Mouse (Mus musculus): ENCODE results near the gene Stk25. TPM values are rescaled to one million over a fixed set of nuclear protein-coding genes. Genes with fewer than 3 reads are reported as not detected.

Gene Stk25
- polyA plus RNA-seq, 1 experiment from 2014 or later: 357 TPM

GRCm38 (mm10) chr1:93685401-93686244, 27.2 kb upstream of the Stk25 start, which contains the start of gene Bok:
Bok (plus strand) TSS chr1:93685660.
- peak within 1 kb of the TSS; percentile 58 for H3K4me3 ChIP-seq (replicated peaks; ENCODE audit: low read depth, low read length)
- H3K4me2 ChIP-seq (ENCODE audit: low read length): peak within 1 kb of the TSS; percentile 77
- ATAC-seq (ENCODE audit: low FRiP score, low TSS enrichment): peak; percentile 53
- peak within 1 kb of the TSS; percentile 63 for H3K9ac ChIP-seq (replicated peaks; ENCODE audit: low read length)
- H3K4me1 ChIP-seq (ENCODE audit: control insufficient read depth, insufficient read depth, low read length): 0 out of 2 replicates have a peak, but pooled peaks cover 8% of the 10 kb centered on the region
- no peaks in the 10 kb centered on the region for H3K36me3 ChIP-seq (ENCODE audit: control insufficient read depth, insufficient read depth, low read length)
- H3K9me3 ChIP-seq (ENCODE audit: control insufficient read depth, low read length): 0 out of 2 replicates have a peak, but pooled peaks cover 3% of the 10 kb centered on the region
- peak; percentile 80 for DNase-seq
- H3K27me3 ChIP-seq (ENCODE audit: control insufficient read depth, insufficient read depth, low read length): no peaks in the 10 kb centered on the region
- WGBS: under 1% methylated on average over 78 of the region's 78 CpGs
- peak within 1 kb of the TSS; percentile 74 for H3K27ac ChIP-seq (replicated peaks; ENCODE audit: low read depth, low read length)

DNA sequence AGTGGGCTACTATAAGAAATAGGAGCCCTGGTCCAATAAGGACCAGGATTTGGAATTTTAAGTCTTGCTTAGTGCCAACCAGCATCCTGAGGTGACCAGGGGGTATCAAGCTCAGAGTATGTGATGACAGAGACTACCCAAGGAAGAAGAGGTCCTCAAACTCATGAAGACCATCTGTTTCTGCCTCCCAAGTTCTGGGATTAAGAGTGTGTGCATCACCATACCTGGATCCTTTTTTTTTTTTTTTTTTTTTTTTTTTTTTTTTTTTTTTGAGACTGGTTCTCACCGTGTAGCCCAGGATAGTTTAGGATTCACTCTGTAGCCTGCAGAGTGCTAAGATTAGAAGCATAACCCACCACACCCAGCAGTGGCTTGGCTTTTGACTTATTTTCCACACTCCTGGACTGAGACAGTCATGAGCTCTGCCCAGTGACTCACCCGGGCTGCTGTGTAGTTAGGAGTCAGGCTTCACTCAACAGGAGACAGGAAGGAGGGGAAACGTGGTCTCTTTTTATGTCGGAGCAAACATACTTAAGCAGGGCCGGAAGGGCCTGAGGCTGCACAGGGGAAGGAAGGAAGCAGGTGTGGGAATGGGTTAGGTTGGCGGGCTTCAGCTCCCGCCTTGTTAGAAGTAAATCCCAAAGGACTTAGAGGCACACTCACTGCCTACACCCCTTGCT, 21.6 kb upstream of the Stk25 start:
- 80% methylated on average over 7 of the region's 7 CpGs for WGBS
- no peak for ATAC-seq (ENCODE audit: low FRiP score, low TSS enrichment)
- Histone ChIP-seq H3K4me2 (ENCODE audit: low read length) (no peak overlapping the region), H3K27ac (replicated peaks; ENCODE audit: low read depth, low read length) (no peak overlapping the region), H3K9ac (replicated peaks; ENCODE audit: low read length) (no peak overlapping the region), H3K9me3 (ENCODE audit: control insufficient read depth, low read length) (0 out of 2 replicates have a peak, but pooled peaks cover 3% of the 10 kb centered on the region), H3K36me3 (ENCODE audit: control insufficient read depth, insufficient read depth, low read length) (no peaks in the 10 kb centered on the region), H3K4me3 (replicated peaks; ENCODE audit: low read depth, low read length) (no peak overlapping the region), H3K27me3 (ENCODE audit: control insufficient read depth, insufficient read depth, low read length) (no peaks in the 10 kb centered on the region), H3K4me1 (ENCODE audit: control insufficient read depth, insufficient read depth, low read length) (no peaks in the 10 kb centered on the region)
- no peak for DNase-seq

GRCm38 (mm10) chr1:93678386-93678785, 19.9 kb upstream of the Stk25 start:
- Histone ChIP-seq H3K9ac (replicated peaks; ENCODE audit: low read length) (no peak overlapping the region), H3K9me3 (ENCODE audit: control insufficient read depth, low read length) (0 out of 2 replicates have a peak, but pooled peaks cover 3% of the 10 kb centered on the region), H3K4me2 (ENCODE audit: low read length) (no peak overlapping the region), H3K4me3 (replicated peaks; ENCODE audit: low read depth, low read length) (no peak overlapping the region), H3K27ac (replicated peaks; ENCODE audit: low read depth, low read length) (no peak overlapping the region), H3K36me3 (ENCODE audit: control insufficient read depth, insufficient read depth, low read length) (no peaks in the 10 kb centered on the region), H3K4me1 (ENCODE audit: control insufficient read depth, insufficient read depth, low read length) (no peaks in the 10 kb centered on the region), H3K27me3 (ENCODE audit: control insufficient read depth, insufficient read depth, low read length) (no peaks in the 10 kb centered on the region)
- DNase-seq (no peak), ATAC-seq (ENCODE audit: low FRiP score, low TSS enrichment) (no peak)
- 71% methylated on average over 2 of the region's 2 CpGs for WGBS

DNA sequence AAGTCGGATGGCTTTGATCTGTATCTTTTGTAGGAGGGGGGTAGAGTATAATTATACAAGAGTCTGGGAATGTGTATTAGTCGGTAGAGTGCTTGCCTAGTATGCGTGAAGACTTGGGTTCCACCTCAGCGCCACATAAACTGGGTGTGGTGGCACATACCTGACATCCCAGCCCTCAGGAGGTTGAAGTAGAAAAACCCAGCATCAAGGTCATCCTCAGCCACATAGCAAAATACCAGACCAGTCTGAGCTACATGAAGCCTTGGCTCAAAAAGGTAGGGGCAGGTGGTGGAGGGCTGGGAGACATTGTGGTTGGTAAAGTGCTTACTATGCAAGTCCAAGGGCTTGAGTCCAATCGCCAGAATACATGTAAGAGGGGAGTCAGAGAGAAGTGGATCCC, 14.2 kb upstream of the Stk25 start:
- no peak overlapping the region for H3K4me3 ChIP-seq (replicated peaks; ENCODE audit: low read depth, low read length)
- H3K36me3 ChIP-seq (ENCODE audit: control insufficient read depth, insufficient read depth, low read length): no peaks in the 10 kb centered on the region
- no peak overlapping the region for H3K27ac ChIP-seq (replicated peaks; ENCODE audit: low read depth, low read length)
- ATAC-seq (ENCODE audit: low FRiP score, low TSS enrichment) (no peak), DNase-seq (no peak)
- no peak overlapping the region for H3K9ac ChIP-seq (replicated peaks; ENCODE audit: low read length)
- H3K4me1 ChIP-seq (ENCODE audit: control insufficient read depth, insufficient read depth, low read length): peaks cover 9% of the 10 kb centered on the region; the same call in 1 of the 2 replicates
- no peaks in the 10 kb centered on the region for H3K27me3 ChIP-seq (ENCODE audit: control insufficient read depth, insufficient read depth, low read length)
- WGBS: 92% methylated on average over 5 of the region's 5 CpGs
- H3K9me3 ChIP-seq (ENCODE audit: control insufficient read depth, low read length): no peaks in the 10 kb centered on the region
- no peak overlapping the region for H3K4me2 ChIP-seq (ENCODE audit: low read length)

DNA sequence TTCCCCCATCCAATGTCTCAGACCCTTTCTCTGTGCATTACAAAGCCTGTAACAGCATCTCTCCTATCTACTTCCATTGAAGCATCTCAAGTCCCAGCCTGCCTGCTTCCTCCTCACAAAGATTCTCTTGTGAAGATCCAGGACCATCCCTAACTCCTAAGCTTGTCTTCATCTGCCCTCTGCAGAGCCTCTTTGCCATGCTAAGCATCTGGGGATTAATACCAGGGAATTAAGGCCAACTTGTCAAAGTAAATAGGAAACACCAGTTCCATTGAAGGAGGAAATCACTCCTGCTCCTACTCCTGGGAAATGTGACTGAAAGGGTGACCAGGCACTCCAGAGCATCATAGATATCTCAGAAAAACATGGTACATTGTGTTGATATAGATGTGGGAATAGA, 11.5 kb upstream of the Stk25 start:
- no peak overlapping the region for H3K4me3 ChIP-seq (replicated peaks; ENCODE audit: low read depth, low read length)
- H3K27ac ChIP-seq (replicated peaks; ENCODE audit: low read depth, low read length): no peak overlapping the region
- no peaks in the 10 kb centered on the region for H3K27me3 ChIP-seq (ENCODE audit: control insufficient read depth, insufficient read depth, low read length)
- H3K36me3 ChIP-seq (ENCODE audit: control insufficient read depth, insufficient read depth, low read length): no peaks in the 10 kb centered on the region
- no peak overlapping the region for H3K9ac ChIP-seq (replicated peaks; ENCODE audit: low read length)
- H3K9me3 ChIP-seq (ENCODE audit: control insufficient read depth, low read length): no peaks in the 10 kb centered on the region
- ATAC-seq (ENCODE audit: low FRiP score, low TSS enrichment) (no peak), DNase-seq (no peak)
- peaks cover 9% of the 10 kb centered on the region; the same call in 1 of the 2 replicates for H3K4me1 ChIP-seq (ENCODE audit: control insufficient read depth, insufficient read depth, low read length)
- no peak overlapping the region for H3K4me2 ChIP-seq (ENCODE audit: low read length)

GRCm38 (mm10) chr1:93668791-93669548, 10.5 kb upstream of the Stk25 start:
- H3K27me3 ChIP-seq (ENCODE audit: control insufficient read depth, insufficient read depth, low read length): no peaks in the 10 kb centered on the region
- peaks cover 9% of the 10 kb centered on the region; the same call in 1 of the 2 replicates for H3K4me1 ChIP-seq (ENCODE audit: control insufficient read depth, insufficient read depth, low read length)
- H3K9ac ChIP-seq (replicated peaks; ENCODE audit: low read length): peak overlapping the region; percentile 57
- peak overlapping the region; percentile 29 for H3K4me3 ChIP-seq (replicated peaks; ENCODE audit: low read depth, low read length)
- no peaks in the 10 kb centered on the region for H3K9me3 ChIP-seq (ENCODE audit: control insufficient read depth, low read length)
- no peaks in the 10 kb centered on the region for H3K36me3 ChIP-seq (ENCODE audit: control insufficient read depth, insufficient read depth, low read length)
- ATAC-seq (ENCODE audit: low FRiP score, low TSS enrichment) (peak; percentile 84), DNase-seq (peak; percentile 84)
- peak overlapping the region; percentile 63 for H3K27ac ChIP-seq (replicated peaks; ENCODE audit: low read depth, low read length)
- WGBS: 11% methylated on average over 16 of the region's 17 CpGs
- peak overlapping the region; percentile 56 for H3K4me2 ChIP-seq (ENCODE audit: low read length)

- H3K4me1 ChIP-seq (ENCODE audit: control insufficient read depth, insufficient read depth, low read length): peaks cover 9% of the 10 kb centered on the region; the same call in 1 of the 2 replicates
These were observed 9.4 kb upstream of the Stk25 start for GRCm38 (mm10) chr1:93667760-93668400.

DNA sequence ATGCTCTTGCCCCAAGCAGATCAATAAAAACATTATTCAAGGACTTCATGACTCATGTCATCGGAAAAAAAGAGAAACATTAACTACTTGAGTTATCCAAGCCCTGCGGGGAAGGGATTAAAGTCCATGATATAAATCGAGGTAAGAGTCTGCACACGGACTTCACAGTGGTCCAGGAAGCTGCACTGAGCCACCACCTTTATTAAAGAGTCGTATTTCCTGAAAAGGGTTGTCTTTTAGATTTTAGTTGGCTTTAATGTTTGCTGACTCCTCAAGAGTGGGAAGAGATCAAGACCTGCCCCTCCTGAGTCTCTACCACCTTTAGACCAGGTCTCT, 1.5 kb downstream of the Stk25 start:
- 82% methylated on average over 5 of the region's 5 CpGs for WGBS
- no peak overlapping the region for H3K27ac ChIP-seq (replicated peaks; ENCODE audit: low read depth, low read length)
- H3K27me3 ChIP-seq (ENCODE audit: control insufficient read depth, insufficient read depth, low read length): no peaks in the 10 kb centered on the region
- no peak overlapping the region for H3K4me2 ChIP-seq (ENCODE audit: low read length)
- no peaks in the 10 kb centered on the region for H3K4me1 ChIP-seq (ENCODE audit: control insufficient read depth, insufficient read depth, low read length)
- ATAC-seq (ENCODE audit: low FRiP score, low TSS enrichment): no peak
- no peak overlapping the region for H3K4me3 ChIP-seq (replicated peaks; ENCODE audit: low read depth, low read length)
- no peak for DNase-seq
- no peaks in the 10 kb centered on the region for H3K9me3 ChIP-seq (ENCODE audit: control insufficient read depth, low read length)
- H3K9ac ChIP-seq (replicated peaks; ENCODE audit: low read length): no peak overlapping the region
- H3K36me3 ChIP-seq (ENCODE audit: control insufficient read depth, insufficient read depth, low read length): no peaks in the 10 kb centered on the region

More at GRCm38 (mm10) chr1:93667760-93668400, 9.4 kb upstream of the Stk25 start:
- DNase-seq (peak; percentile 19), ATAC-seq (ENCODE audit: low FRiP score, low TSS enrichment) (no peak)
- Histone ChIP-seq H3K9me3 (ENCODE audit: control insufficient read depth, low read length) (no peaks in the 10 kb centered on the region), H3K4me3 (replicated peaks; ENCODE audit: low read depth, low read length) (no peak overlapping the region), H3K27me3 (ENCODE audit: control insufficient read depth, insufficient read depth, low read length) (no peaks in the 10 kb centered on the region), H3K36me3 (ENCODE audit: control insufficient read depth, insufficient read depth, low read length) (no peaks in the 10 kb centered on the region), H3K9ac (replicated peaks; ENCODE audit: low read length) (no peak overlapping the region), H3K4me2 (ENCODE audit: low read length) (no peak overlapping the region), H3K27ac (replicated peaks; ENCODE audit: low read depth, low read length) (no peak overlapping the region)
- 31% methylated on average over 13 of the region's 13 CpGs for WGBS
